Mouse (Mus musculus): ENCODE data around the gene Ulk4.

DNA sequence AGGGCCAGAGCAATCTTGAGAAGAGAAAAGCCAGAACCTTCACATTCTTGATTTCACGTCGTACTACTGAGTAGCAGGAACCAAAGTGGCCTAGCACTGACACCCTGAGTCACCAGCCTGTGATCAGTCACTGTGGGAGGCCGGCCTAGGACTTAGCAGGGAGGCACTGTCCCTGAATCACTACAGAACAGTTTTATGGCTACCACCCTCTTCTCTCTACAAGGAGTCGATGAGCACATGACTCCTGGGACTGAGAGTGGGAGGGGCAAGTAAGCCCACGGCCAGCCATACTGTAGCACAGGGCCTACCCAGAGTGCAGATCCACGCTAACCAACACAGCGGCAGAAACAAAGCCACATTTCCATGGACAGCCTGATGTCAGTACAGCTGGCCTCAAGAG is 183.2 kb downstream of the Ulk4 start:
- TF ChIP-seq POLR2A (IDR thresholded peaks at IDR 0.05; ENCODE audit: control insufficient read depth in 1 of 2, insufficient read depth in 1 of 2, low read depth in 1 of 2, low read length in 2 of 2, poor library complexity in 1 of 2) = no peak
- TF ChIP-seq MYC (IDR thresholded peaks at IDR 0.05; ENCODE audit: low read depth, low read length) = no peak
- TF ChIP-seq CHD1 (IDR thresholded peaks at IDR 0.05; ENCODE audit: low read depth, low read length) = no peak
- TF ChIP-seq MAFK (IDR thresholded peaks at IDR 0.05; ENCODE audit: borderline replicate concordance, low read depth, low read length) = no peak
- no peak for TF ChIP-seq SMC3 (IDR thresholded peaks at IDR 0.05; ENCODE audit: low read depth, low read length)
- no peak for TF ChIP-seq HCFC1 (IDR thresholded peaks at IDR 0.05; ENCODE audit: low read depth, low read length)
- no peak for TF ChIP-seq SIN3A (IDR thresholded peaks at IDR 0.05; ENCODE audit: low read length)
- no peak for TF ChIP-seq JUND (IDR thresholded peaks at IDR 0.05; ENCODE audit: low read depth, low read length)
- TF ChIP-seq GABPA (IDR thresholded peaks at IDR 0.05; ENCODE audit: low read depth, low read length) = no peak
- no peak for TF ChIP-seq BHLHE40 (IDR thresholded peaks at IDR 0.05; ENCODE audit: borderline replicate concordance, low read depth, low read length)
- no peak for TF ChIP-seq ZNF384 (IDR thresholded peaks at IDR 0.05; ENCODE audit: low read depth, low read length)
- TF ChIP-seq CTCF (IDR thresholded peaks at IDR 0.05 in 2 of 3, conservative IDR thresholded peaks at IDR 0.05 in 1 of 3; ENCODE audit: control insufficient read depth in 1 of 3, insufficient read depth in 1 of 3, low read depth in 2 of 3, low read length in 3 of 3, poor library complexity in 1 of 3, severe bottlenecking in 1 of 3) = no peak
- no peak for TF ChIP-seq ZKSCAN1 (IDR thresholded peaks at IDR 0.05; ENCODE audit: low read depth, low read length)
- TF ChIP-seq ETS1 (IDR thresholded peaks at IDR 0.05; ENCODE audit: low read depth, low read length) = no peak
